ENCODE assay signal across 18 mouse cellular contexts in the genomic region with DNA sequence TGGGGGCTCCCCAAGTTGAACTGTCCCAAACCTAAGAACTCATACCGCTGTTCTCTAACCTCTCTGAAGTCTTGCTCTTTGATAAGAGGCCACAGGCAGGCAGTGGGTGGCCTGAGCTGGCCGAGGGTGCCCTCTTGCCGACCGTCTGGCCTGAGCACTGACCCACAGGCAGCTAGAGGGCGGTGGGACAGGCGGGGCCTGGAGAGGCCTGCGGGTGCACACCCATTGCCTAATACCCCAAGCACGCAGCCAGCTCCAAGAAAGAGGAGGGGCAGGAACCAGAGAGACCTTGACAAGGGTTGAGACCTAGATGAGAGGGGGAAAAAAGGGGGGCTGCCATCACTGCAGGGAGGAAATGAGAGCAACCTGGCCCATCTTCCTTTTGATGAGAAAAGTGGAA. TPM values are rescaled to one million over a fixed set of nuclear protein-coding genes. Genes with fewer than 3 reads are reported as not detected.
DNase-seq lines count a peak whose midpoint lies in the region; ATAC-seq and TF ChIP-seq lines count a peak whose summit lies in the region.
"Had no signal": no experiment of that assay in that cellular context is flagged by ENCODE, and none has a peak within 500 bp of the region (broad histone marks: within the 10 kb centered on the region; RNA-seq: fewer than 3 reads in every experiment).

No protein-coding gene starts in this region.

- no peak overlapping the region for H3K4me3 ChIP-seq in neural tube, embryonic 15.5 days (replicated peaks)
- H3K4me3 ChIP-seq in heart, adult 2 months, result no peak overlapping the region
- H3K4me3 ChIP-seq in stomach, postnatal 0 days (ENCODE audit: low read depth, low read length), result no peak overlapping the region
- H3K4me3 ChIP-seq: forebrain, embryonic 12.5 days; hindbrain, embryonic 15.5 days; liver, embryonic 12.5 days had no signal

- no peak for TF ChIP-seq POLR2A in heart, adult 2 months (IDR thresholded peaks at IDR 0.05; ENCODE audit: insufficient read depth, low read depth, low read length)

- 4% methylated on average over 8 of the region's 8 CpGs for WGBS in neural tube, embryonic 15.5 days
- 26% methylated on average over 8 of the region's 8 CpGs for WGBS in heart, adult 2 months
- 8% methylated on average over 8 of the region's 8 CpGs for WGBS in stomach, postnatal 0 days

- DNase-seq in gastrocnemius, adult 18-20 months (ENCODE audit: low spot score), result peak; percentile 55
- DNase-seq in gastrocnemius, postnatal 4 days (ENCODE audit: low spot score in 2 of 2), result no peak
- DNase-seq in neural tube, embryonic 10.5 days (ENCODE audit: extremely low spot score, low spot score), result peak; percentile 19
- peak; percentile 60 to 69 for DNase-seq in heart, adult 2 months
- peak; percentile 17 for DNase-seq in stomach, postnatal 0 days (ENCODE audit: low spot score)
- DNase-seq in left cerebral cortex, postnatal 14 days (ENCODE audit: low spot score in 2 of 2), result no peak
- no peak for DNase-seq in kidney, postnatal 25 days
- DNase-seq: adrenal gland, adult 8-10 months; cerebellum, adult 11 months; layer of hippocampus, postnatal 36 days had no signal

- H3K36me3 ChIP-seq in neural tube, embryonic 15.5 days, result no peaks in the 10 kb centered on the region
- H3K36me3 ChIP-seq in heart, adult 2 months (ENCODE audit: control insufficient read depth, insufficient read depth, low read length), result no peaks in the 10 kb centered on the region
- H3K36me3 ChIP-seq in stomach, postnatal 0 days (ENCODE audit: control insufficient read depth, insufficient read depth, low read length), result no peaks in the 10 kb centered on the region
- H3K36me3 ChIP-seq: forebrain, embryonic 12.5 days; hindbrain, embryonic 15.5 days; liver, embryonic 12.5 days had no signal

- H3K9ac ChIP-seq in neural tube, embryonic 15.5 days (replicated peaks), result no peak overlapping the region
- no peak overlapping the region for H3K9ac ChIP-seq in heart, adult 2 months (ENCODE audit: low read depth, low read length)
- H3K9ac ChIP-seq in stomach, postnatal 0 days (ENCODE audit: low read length), result no peak overlapping the region
- H3K9ac ChIP-seq: forebrain, embryonic 12.5 days; hindbrain, embryonic 15.5 days; liver, embryonic 12.5 days had no signal

- no peak for TF ChIP-seq EP300 in heart, adult 2 months (IDR thresholded peaks at IDR 0.05; ENCODE audit: insufficient read depth, low read depth, low read length)
- TF ChIP-seq EP300 in stomach, postnatal 0 days (optimal IDR thresholded peaks at IDR 0.05), result no peak

- ATAC-seq in neural tube, embryonic 15.5 days (ENCODE audit: low FRiP score), result no peak
- ATAC-seq in stomach, postnatal 0 days (ENCODE audit: low FRiP score, low TSS enrichment), result peak; percentile 48; the same call in 1 of the 2 replicates
- ATAC-seq: liver, embryonic 12.5 days; Patski had no signal

- peaks cover 34% of the 10 kb centered on the region for H3K4me1 ChIP-seq in neural tube, embryonic 15.5 days
- peaks cover 2% of the 10 kb centered on the region; the same call in 1 of the 2 replicates for H3K4me1 ChIP-seq in heart, adult 2 months (ENCODE audit: control insufficient read depth, insufficient read depth, low read length)
- peaks cover 5% of the 10 kb centered on the region; the same call in 1 of the 2 replicates for H3K4me1 ChIP-seq in stomach, postnatal 0 days (replicated peaks; ENCODE audit: control insufficient read depth, insufficient read depth)

- TF ChIP-seq CTCF in heart, adult 2 months (IDR thresholded peaks at IDR 0.05), result no peak
- peak; percentile 37 for TF ChIP-seq CTCF in stomach, postnatal 0 days (IDR thresholded peaks at IDR 0.05; ENCODE audit: low read depth)

- H3K4me2 ChIP-seq in neural tube, embryonic 15.5 days, result no peak overlapping the region
- 0 out of 2 replicates have a peak overlapping the region, but pooled peaks have one; percentile 1 for H3K4me2 ChIP-seq in stomach, postnatal 0 days (replicated peaks; ENCODE audit: low read depth)
- H3K4me2 ChIP-seq: forebrain, embryonic 12.5 days; hindbrain, embryonic 15.5 days; liver, embryonic 12.5 days had no signal

- intact Hi-C loops in heart, adult 2 months (cut with DNase I), result no loop called here
- intact Hi-C loops in left cerebral cortex, postnatal 14 days (cut with DNase I), result no loop called here

- peaks cover 84% of the 10 kb centered on the region for H3K27me3 ChIP-seq in neural tube, embryonic 15.5 days (replicated peaks)
- H3K27me3 ChIP-seq in heart, adult 2 months (ENCODE audit: control insufficient read depth, insufficient read depth, low read length), result peaks cover 23% of the 10 kb centered on the region
- H3K27me3 ChIP-seq in stomach, postnatal 0 days (ENCODE audit: control insufficient read depth, insufficient read depth, low read length), result peaks cover 31% of the 10 kb centered on the region; the same call in 1 of the 2 replicates
- H3K27me3 ChIP-seq: Patski had no signal

- no peaks in the 10 kb centered on the region for H3K79me2 ChIP-seq in heart, adult 2 months (replicated peaks; ENCODE audit: control insufficient read depth, insufficient read depth, low read length)

- no peak overlapping the region for H3K27ac ChIP-seq in neural tube, embryonic 15.5 days (replicated peaks)
- no peak overlapping the region for H3K27ac ChIP-seq in heart, adult 2 months
- H3K27ac ChIP-seq in stomach, postnatal 0 days (replicated peaks), result no peak overlapping the region
- H3K27ac ChIP-seq: forebrain, embryonic 12.5 days; hindbrain, embryonic 15.5 days; liver, embryonic 12.5 days had no signal

- H3K9me3 ChIP-seq in neural tube, embryonic 15.5 days (replicated peaks), result no peaks in the 10 kb centered on the region
- H3K9me3 ChIP-seq in stomach, postnatal 0 days (ENCODE audit: control insufficient read depth, low read length), result no peaks in the 10 kb centered on the region
- H3K9me3 ChIP-seq: forebrain, embryonic 12.5 days; hindbrain, embryonic 15.5 days; liver, embryonic 12.5 days had no signal

RNA-seq across cellular contexts. Expression of a gene that starts 2.1 kb away (rescaled TPM):
- total RNA-seq in gastrocnemius, adult 18-20 months (2021), result 1 to 10 TPM in 1 of 2 experiments, under 1 TPM in 1; 0.57 to 1.4 TPM
- 1 to 10 TPM; 2.7 TPM for total RNA-seq in gastrocnemius, postnatal 4 days (2021)
- 0.08 and 0.72 TPM in 2 replicates for polyA plus RNA-seq in neural tube, embryonic 15.5 days (2015; fragmentation: Nextera tagmentation; extraction: Ambion mirVana)
- total RNA-seq in heart, adult 2 months (2021), result under 1 TPM; 0.20 to 0.29 TPM
- polyA plus RNA-seq in heart, adult 2 months (2012; rRNA removed), result 0.23 and 0.70 TPM in 2 replicates
- polyA plus RNA-seq in stomach, postnatal 0 days (2015; fragmentation: Nextera tagmentation; extraction: Ambion mirVana), result 0.11 TPM in 1 of 2 replicates, not detected in the other
- total RNA-seq in left cerebral cortex, postnatal 14 days (2021), result under 1 TPM; 0.55 to 0.75 TPM
- total RNA-seq: monocyte, adult 5-6 weeks had no signal
- polyA plus RNA-seq: hindbrain, embryonic 15.5 days; kidney, embryonic 14.5 days; liver, embryonic 12.5 days; Patski had no signal

RNA-seq across cellular contexts. Expression of a gene that starts 9.6 kb away (rescaled TPM):
- not detected for total RNA-seq in gastrocnemius, adult 18-20 months (2021)
- total RNA-seq in gastrocnemius, postnatal 4 days (2021), result under 1 TPM; 0.15 to 0.21 TPM
- polyA plus RNA-seq in neural tube, embryonic 15.5 days (2015; fragmentation: Nextera tagmentation; extraction: Ambion mirVana), result 1.0 and 2.0 TPM in 2 replicates
- not detected for total RNA-seq in heart, adult 2 months (2021)
- not detected in 2 replicates for polyA plus RNA-seq in heart, adult 2 months (2012; rRNA removed)
- not detected in 2 replicates for polyA plus RNA-seq in stomach, postnatal 0 days (2015; fragmentation: Nextera tagmentation; extraction: Ambion mirVana)
- not detected for total RNA-seq in left cerebral cortex, postnatal 14 days (2021)
- total RNA-seq: adrenal gland, adult 8-10 months; layer of hippocampus, postnatal 36 days; monocyte, adult 5-6 weeks had no signal
- polyA plus RNA-seq: kidney, embryonic 14.5 days; liver, embryonic 12.5 days; Patski; spleen, adult 2 months had no signal

RNA-seq across cellular contexts. Expression of a gene that starts 17.1 kb away (rescaled TPM):
- 1 to 10 TPM; 8.1 to 9.0 TPM for total RNA-seq in gastrocnemius, adult 18-20 months (2021)
- 10 to 100 TPM; 30.8 to 31.7 TPM for total RNA-seq in gastrocnemius, postnatal 4 days (2021)
- polyA plus RNA-seq in neural tube, embryonic 15.5 days (2015; fragmentation: Nextera tagmentation; extraction: Ambion mirVana), result 97.8 TPM in 2 replicates
- 10 to 100 TPM; 18.9 to 20.0 TPM for total RNA-seq in heart, adult 2 months (2021)
- polyA plus RNA-seq in heart, adult 2 months (2012; rRNA removed), result 30.6 and 41.0 TPM in 2 replicates
- 29.5 and 33.1 TPM in 2 replicates for polyA plus RNA-seq in stomach, postnatal 0 days (2015; fragmentation: Nextera tagmentation; extraction: Ambion mirVana)
- 100 to 1,000 TPM; 729 to 796 TPM for total RNA-seq in left cerebral cortex, postnatal 14 days (2021)

RNA-seq across cellular contexts. Expression of a gene that starts 29.2 kb away (rescaled TPM):
- total RNA-seq in gastrocnemius, adult 18-20 months (2021), result under 1 TPM; 0.36 to 0.57 TPM
- total RNA-seq in gastrocnemius, postnatal 4 days (2021), result 1 to 10 TPM; 1.8 TPM
- 0.18 and 0.36 TPM in 2 replicates for polyA plus RNA-seq in neural tube, embryonic 15.5 days (2015; fragmentation: Nextera tagmentation; extraction: Ambion mirVana)
- total RNA-seq in heart, adult 2 months (2021), result under 1 TPM; 0.45 to 0.50 TPM
- 0.12 and 0.23 TPM in 2 replicates for polyA plus RNA-seq in heart, adult 2 months (2012; rRNA removed)
- 0.02 TPM in 1 of 2 replicates, not detected in the other for polyA plus RNA-seq in stomach, postnatal 0 days (2015; fragmentation: Nextera tagmentation; extraction: Ambion mirVana)
- total RNA-seq in left cerebral cortex, postnatal 14 days (2021), result 100 to 1,000 TPM; 421 to 445 TPM
- total RNA-seq: monocyte, adult 5-6 weeks had no signal
- polyA plus RNA-seq: forebrain, embryonic 12.5 days; liver, embryonic 12.5 days; Patski had no signal

RNA-seq across cellular contexts. Expression of a gene that starts 51.2 kb away (rescaled TPM):
- 10 to 100 TPM; 48.1 to 49.6 TPM for total RNA-seq in gastrocnemius, adult 18-20 months (2021)
- total RNA-seq in gastrocnemius, postnatal 4 days (2021), result 10 to 100 TPM; 42.8 to 42.9 TPM
- polyA plus RNA-seq in neural tube, embryonic 15.5 days (2015; fragmentation: Nextera tagmentation; extraction: Ambion mirVana), result 66.4 and 72.9 TPM in 2 replicates
- total RNA-seq in heart, adult 2 months (2021), result 100 to 1,000 TPM; 104 to 114 TPM
- 95.7 and 200 TPM in 2 replicates for polyA plus RNA-seq in heart, adult 2 months (2012; rRNA removed)
- polyA plus RNA-seq in stomach, postnatal 0 days (2015; fragmentation: Nextera tagmentation; extraction: Ambion mirVana), result 56.2 TPM in 2 replicates
- 10 to 100 TPM; 41.5 to 45.4 TPM for total RNA-seq in left cerebral cortex, postnatal 14 days (2021)

Comparison
In these comparisons a context has a peak if more than half of its experiments do, and no peak if none do; other contexts are left out.
1. DNase-seq: peak in gastrocnemius, adult 18-20 months (single experiment), neural tube, embryonic 10.5 days (single experiment), heart, adult 2 months (2 of 2) and stomach, postnatal 0 days (single experiment); none in gastrocnemius, postnatal 4 days (0 of 2), left cerebral cortex, postnatal 14 days (0 of 2) and kidney, postnatal 25 days (0 of 2).
2. RNA of a gene that starts 17.1 kb away (total RNA-seq): 729 to 796 TPM in left cerebral cortex, postnatal 14 days; 30.8 to 31.7 TPM in gastrocnemius, postnatal 4 days, 18.9 to 20.0 TPM in heart, adult 2 months and 8.1 to 9.0 TPM in gastrocnemius, adult 18-20 months; every median in the first group is over 10 times any median in the second.